Mouse (Mus musculus) embryonic facial prominence, embryonic 12.5 days (tissue): Measurements from ENCODE around the gene Sh3bgrl2. TPM values are rescaled to one million over a fixed set of nuclear protein-coding genes. Genes with fewer than 3 reads are reported as not detected.
"Not testable (repeated sequence)": the region's sequence is repeated elsewhere in the genome, so short reads cannot be mapped to it uniquely, and the experiment has no call there.

Source experiments
- ATAC-seq: fragments of 200-750 bp; cut with Nextera tagmentation; 2 replicates; pipeline ENCODE4 v1.8.0; 2017; ENCODE audit not compliant: insufficient number of reproducible peaks, insufficient read depth, low FRiP score, low TSS enrichment
- H3K27ac ChIP-seq: fragments of 300-500 bp; sonication (generic); 2 replicates; pipeline ENCODE4 v1.5.1; 2016; ENCODE audit warnings: mild to moderate bottlenecking
- H3K27me3 ChIP-seq: fragments of 300-500 bp; sonication (generic); 2 replicates; pipeline ENCODE4 v1.6.1; 2016; ENCODE audit warnings: mild to moderate bottlenecking, moderate library complexity
- H3K36me3 ChIP-seq: fragments of 300-500 bp; sonication (generic); 2 replicates; pipeline ENCODE4 v1.6.1; 2016; ENCODE audit warnings: mild to moderate bottlenecking
- H3K4me1 ChIP-seq: fragments of 300-500 bp; sonication (generic); 2 replicates; pipeline ENCODE4 v1.6.1; 2016
- H3K4me2 ChIP-seq: fragments of 300-500 bp; sonication (generic); replicated peaks from 2 replicates; pipeline ENCODE4 v1.6.1; 2016; ENCODE audit warnings: mild to moderate bottlenecking, moderate library complexity
- H3K4me3 ChIP-seq: fragments of 300-500 bp; sonication (generic); 2 replicates; pipeline ENCODE4 v1.5.1; 2016; ENCODE audit warnings: mild to moderate bottlenecking
- H3K9ac ChIP-seq: fragments of 300-500 bp; sonication (generic); 2 replicates; pipeline ENCODE4 v1.6.1; 2016; ENCODE audit warnings: mild to moderate bottlenecking, moderate library complexity
- H3K9me3 ChIP-seq: fragments of 300-500 bp; sonication (generic); 2 replicates; pipeline ENCODE4 v1.6.1; 2016; ENCODE audit warnings: mild to moderate bottlenecking, moderate library complexity
- WGBS: fragments of 180-500 bp; shearing (Covaris S2); methylation state at CpG from one replicate; pipeline ENCODE4 v1.1.7; 2016; 5-methylcytosine and 5-hydroxymethylcytosine counted together
- polyA plus RNA-seq: library from polyadenylated mRNA; unstranded; fragments of >200 nt; fragmentation: Nextera tagmentation; extraction: Ambion mirVana; gene quantifications from 2 replicates; pipeline ENCODE4 v1.2.1, GENCODE M21; 2016

The Sh3bgrl2 gene
- polyA plus RNA-seq = 12.0 and 12.3 TPM in 2 replicates

DNA sequence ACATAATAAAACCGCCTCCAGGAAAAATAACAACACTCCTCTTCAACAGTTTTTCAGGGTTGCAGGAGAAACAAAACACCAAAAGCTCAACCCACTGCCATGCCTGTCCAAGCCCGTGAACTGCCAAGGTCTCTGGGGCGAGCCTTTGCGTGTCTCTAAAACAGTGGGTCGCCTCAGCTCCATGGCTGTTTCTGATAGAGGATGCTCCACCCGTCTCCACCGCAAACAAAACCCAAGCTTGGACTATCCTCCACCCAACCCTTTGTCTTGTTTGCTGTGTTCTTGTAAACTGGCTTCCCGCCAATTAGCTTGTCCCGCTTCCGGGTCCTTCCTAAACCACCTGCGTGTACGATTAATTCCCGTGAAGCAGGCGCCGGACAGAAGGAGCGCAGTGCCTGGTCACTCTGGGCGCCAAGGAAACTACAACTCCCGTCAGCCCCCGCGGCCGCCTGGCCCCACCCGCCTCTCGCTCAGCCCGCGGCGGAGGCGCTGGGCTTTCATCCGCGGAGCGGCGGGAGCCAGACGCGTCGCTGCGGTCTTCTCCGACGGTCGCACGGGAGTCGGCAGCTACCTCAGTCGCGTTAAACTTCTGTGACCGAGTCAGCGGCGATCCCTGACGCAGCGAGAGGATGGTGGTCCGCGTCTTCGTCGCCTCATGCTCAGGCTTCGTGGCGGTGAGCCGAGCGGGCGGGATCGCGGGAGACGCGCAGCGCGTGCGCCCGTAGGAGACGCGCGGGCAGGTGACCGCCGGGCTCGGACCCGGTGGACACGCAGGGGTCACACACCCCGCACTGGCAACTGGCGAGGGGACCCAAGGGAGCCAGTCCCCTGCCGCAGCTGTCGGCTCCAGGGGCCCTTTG, at the start of gene Sh3bgrl2:
TSS of gene Sh3bgrl2 (plus strand) at position 498 of the 860 bp plus-strand sequence.
- Histone ChIP-seq H3K27me3 (no peaks in the 10 kb centered on the region), H3K36me3 (no peaks in the 10 kb centered on the region), H3K4me1 (0 out of 2 replicates have a peak, but pooled peaks cover 5% of the 10 kb centered on the region), H3K9ac (peak within 1 kb of the TSS; percentile 42; the same call in 1 of the 2 replicates), H3K9me3 (no peaks in the 10 kb centered on the region), H3K27ac (no peak within 1 kb of the TSS), H3K4me2 (peak within 1 kb of the TSS; percentile 65), H3K4me3 (peak within 1 kb of the TSS; percentile 59)
- ATAC-seq = peak; percentile 79
- WGBS = 2% methylated on average over 76 of the region's 76 CpGs

DNA sequence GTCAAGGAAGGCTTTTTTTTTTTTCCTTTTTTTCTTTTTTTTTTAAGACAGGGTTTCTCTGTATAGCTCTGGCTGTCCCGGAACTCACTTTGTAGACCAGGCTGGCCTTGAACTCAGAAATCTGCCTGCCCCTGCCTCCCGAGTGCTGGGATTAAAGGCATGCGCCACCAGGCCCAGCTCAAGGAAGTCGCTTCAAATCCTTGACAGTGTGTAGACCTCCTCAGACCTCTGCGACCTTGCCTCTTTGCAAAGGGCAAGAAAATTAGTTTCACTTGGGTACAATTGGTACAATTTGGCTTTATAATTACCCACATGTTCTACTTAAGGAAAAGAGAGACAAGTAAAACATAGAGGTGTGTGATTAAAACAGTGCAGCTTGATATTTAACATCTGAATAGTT, 29.0 kb upstream of the Sh3bgrl2 start:
- not testable (repeated sequence) for H3K4me3 ChIP-seq, H3K27ac ChIP-seq, H3K9me3 ChIP-seq, H3K36me3 ChIP-seq, H3K4me1 ChIP-seq, H3K27me3 ChIP-seq, ATAC-seq, H3K9ac ChIP-seq, H3K4me2 ChIP-seq
- 51% methylated on average over 5 of the region's 5 CpGs for WGBS

DNA sequence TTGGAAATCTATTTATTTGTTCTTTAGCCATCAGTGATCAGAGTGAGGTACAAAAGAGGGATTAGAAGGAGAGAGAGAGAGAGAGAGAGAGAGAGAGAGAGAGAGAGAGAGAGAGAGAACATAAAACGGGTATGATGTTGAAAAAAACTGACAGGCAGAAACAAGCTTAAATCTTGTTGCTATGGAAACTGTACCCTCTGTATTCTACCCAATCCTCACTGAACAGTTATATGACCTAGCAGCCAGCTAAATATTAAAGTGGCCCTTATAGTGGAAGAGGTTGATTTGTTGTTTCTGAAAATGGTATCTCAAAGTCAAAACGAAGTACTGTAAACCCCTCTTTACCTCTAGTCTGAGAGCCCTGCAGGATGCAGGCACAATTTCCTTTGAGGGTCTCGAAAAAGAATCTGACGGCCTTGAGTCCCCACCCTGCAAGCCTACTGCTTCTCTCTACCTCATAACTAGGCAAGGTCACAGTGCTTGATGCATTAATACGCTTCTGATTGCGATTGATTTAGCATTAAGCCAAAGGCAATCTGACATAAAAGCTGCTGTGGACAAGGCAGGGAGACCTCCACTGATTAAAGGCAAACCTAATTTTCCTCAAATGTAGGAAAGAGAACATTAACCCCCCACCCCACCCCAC, 28.5 kb upstream of the Sh3bgrl2 start:
- no peaks in the 10 kb centered on the region for H3K36me3 ChIP-seq
- no peak overlapping the region for H3K9ac ChIP-seq
- H3K27me3 ChIP-seq = no peaks in the 10 kb centered on the region
- H3K4me2 ChIP-seq = no peak overlapping the region
- no peak overlapping the region for H3K4me3 ChIP-seq
- H3K9me3 ChIP-seq = no peaks in the 10 kb centered on the region
- no peak for ATAC-seq
- H3K4me1 ChIP-seq = 0 out of 2 replicates have a peak, but pooled peaks cover 2% of the 10 kb centered on the region
- no peak overlapping the region for H3K27ac ChIP-seq
- 49% methylated on average over 6 of the region's 6 CpGs for WGBS

GRCm38 (mm10) chr9:83527341-83528060, 20.6 kb upstream of the Sh3bgrl2 start:
- Histone ChIP-seq H3K4me2 (no peak overlapping the region), H3K9me3 (no peaks in the 10 kb centered on the region), H3K36me3 (no peaks in the 10 kb centered on the region), H3K9ac (no peak overlapping the region), H3K4me1 (no peaks in the 10 kb centered on the region), H3K27me3 (no peaks in the 10 kb centered on the region), H3K27ac (no peak overlapping the region), H3K4me3 (no peak overlapping the region)
- 84% methylated on average over 7 of the region's 7 CpGs for WGBS
- ATAC-seq = no peak

DNA sequence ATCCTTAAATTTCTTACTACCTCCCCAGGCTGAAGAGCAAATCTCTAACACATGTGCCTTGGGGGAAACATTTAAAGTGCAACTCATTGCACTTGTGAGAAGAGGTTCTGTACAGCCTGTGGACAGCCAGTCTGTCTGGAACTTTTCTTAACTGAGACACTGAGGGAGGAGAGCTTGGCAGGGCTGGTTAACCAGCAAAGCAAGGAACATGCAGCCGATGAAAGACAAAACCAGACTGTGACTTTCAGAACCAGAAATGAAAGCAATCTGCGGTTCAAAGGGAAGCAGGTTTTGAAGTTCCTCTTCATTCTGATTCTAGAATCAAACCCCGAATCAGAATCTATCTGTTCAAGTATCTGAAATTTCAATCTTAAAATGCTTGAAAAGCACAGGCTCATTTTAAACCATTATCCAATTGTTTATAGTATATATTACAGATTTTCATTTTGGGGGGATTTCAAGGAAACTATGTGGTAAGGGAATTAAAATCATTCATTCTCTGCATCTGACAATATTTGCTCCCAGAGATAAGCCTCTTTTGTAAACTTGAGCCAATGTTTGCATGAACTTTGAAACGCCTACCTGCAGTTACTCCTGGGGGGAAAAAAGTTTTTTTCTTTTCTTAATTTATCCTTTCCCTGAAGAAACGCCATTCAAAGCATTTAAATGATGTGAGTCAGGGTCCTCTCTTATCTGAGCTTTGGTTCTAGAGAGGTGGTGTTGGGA, 14.9 kb upstream of the Sh3bgrl2 start:
- no peaks in the 10 kb centered on the region for H3K27me3 ChIP-seq
- no peaks in the 10 kb centered on the region for H3K36me3 ChIP-seq
- H3K9me3 ChIP-seq = no peaks in the 10 kb centered on the region
- no peak for ATAC-seq
- H3K27ac ChIP-seq = no peak overlapping the region
- no peak overlapping the region for H3K4me3 ChIP-seq
- H3K4me2 ChIP-seq = no peak overlapping the region
- no peak overlapping the region for H3K9ac ChIP-seq
- 65% methylated on average over 5 of the region's 5 CpGs for WGBS
- H3K4me1 ChIP-seq = peaks cover 3% of the 10 kb centered on the region; the same call in 1 of the 2 replicates

DNA sequence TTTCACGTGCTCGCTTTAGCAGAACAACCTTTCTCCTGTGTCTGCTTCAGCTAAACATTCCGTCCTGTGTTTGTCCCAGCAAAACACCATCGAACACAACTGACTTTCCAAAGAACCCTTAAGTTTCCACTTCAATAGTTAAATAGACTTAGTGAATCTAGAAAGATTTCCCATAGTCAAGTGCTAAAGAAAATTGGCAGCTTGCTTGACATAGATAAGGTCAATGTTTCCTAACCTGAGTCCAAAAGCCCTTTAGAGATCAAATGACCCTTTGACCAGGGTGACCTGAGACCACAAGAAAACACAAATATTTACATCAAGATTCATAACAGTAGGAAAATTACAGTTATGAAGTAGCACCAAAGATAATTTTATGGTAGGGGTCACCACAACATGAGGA, 11.2 kb upstream of the Sh3bgrl2 start:
- 88% methylated on average over 4 of the region's 4 CpGs for WGBS
- H3K9me3 ChIP-seq = no peaks in the 10 kb centered on the region
- no peaks in the 10 kb centered on the region for H3K27me3 ChIP-seq
- H3K9ac ChIP-seq = no peak overlapping the region
- no peak overlapping the region for H3K4me2 ChIP-seq
- no peak overlapping the region for H3K27ac ChIP-seq
- peaks cover 7% of the 10 kb centered on the region for H3K4me1 ChIP-seq
- no peak for ATAC-seq
- no peaks in the 10 kb centered on the region for H3K36me3 ChIP-seq
- no peak overlapping the region for H3K4me3 ChIP-seq

- ATAC-seq = no peak
- Histone ChIP-seq H3K27ac (no peak overlapping the region), H3K27me3 (no peaks in the 10 kb centered on the region), H3K9me3 (no peaks in the 10 kb centered on the region), H3K9ac (no peak overlapping the region), H3K4me2 (no peak overlapping the region), H3K4me1 (peaks cover 7% of the 10 kb centered on the region), H3K36me3 (no peaks in the 10 kb centered on the region), H3K4me3 (no peak overlapping the region)
- WGBS = 59% methylated on average over 2 of the region's 2 CpGs
Measured at GRCm38 (mm10) chr9:83537510-83537909, 10.6 kb upstream of the Sh3bgrl2 start.

DNA sequence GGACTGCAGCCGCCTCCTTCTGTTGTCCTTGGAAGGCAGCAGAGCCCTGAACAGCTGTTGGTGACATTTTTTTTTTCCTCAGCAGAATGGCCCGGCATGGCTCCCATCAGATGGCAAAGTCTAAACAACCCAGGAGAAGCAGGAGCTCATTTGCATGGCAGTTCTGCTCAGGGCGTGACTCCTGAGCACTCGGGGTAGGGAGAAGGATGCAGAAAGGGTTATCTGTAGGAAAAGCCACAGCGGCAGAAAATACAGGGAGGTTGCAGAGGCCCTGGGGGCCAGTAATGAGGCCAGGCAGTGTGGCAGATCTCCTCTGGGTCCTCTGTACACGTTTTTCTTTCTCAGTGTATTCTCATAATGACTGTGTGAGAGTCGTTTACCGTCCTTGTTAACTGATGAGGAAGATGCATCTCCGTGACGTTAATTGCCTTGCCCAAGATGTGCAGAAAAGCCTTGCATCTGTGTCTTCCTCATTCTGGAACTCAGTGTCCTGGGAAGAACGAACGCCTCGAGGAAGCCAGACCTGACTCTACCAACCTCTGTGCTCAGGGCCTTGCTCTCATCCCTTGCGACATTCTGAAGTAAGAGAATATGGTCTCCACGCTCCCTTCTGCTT, 10.1 kb upstream of the Sh3bgrl2 start:
- Histone ChIP-seq H3K4me2 (no peak overlapping the region), H3K9me3 (no peaks in the 10 kb centered on the region), H3K36me3 (no peaks in the 10 kb centered on the region), H3K27ac (no peak overlapping the region), H3K4me3 (no peak overlapping the region), H3K9ac (no peak overlapping the region), H3K4me1 (peaks cover 7% of the 10 kb centered on the region), H3K27me3 (no peaks in the 10 kb centered on the region)
- 52% methylated on average over 15 of the region's 15 CpGs for WGBS
- no peak for ATAC-seq

- 64% methylated on average over 14 of the region's 14 CpGs for WGBS
- ATAC-seq = no peak
- Histone ChIP-seq H3K9ac (no peak overlapping the region), H3K9me3 (no peaks in the 10 kb centered on the region), H3K4me2 (no peak overlapping the region), H3K4me1 (peaks cover 7% of the 10 kb centered on the region), H3K27ac (no peak overlapping the region), H3K4me3 (no peak overlapping the region), H3K36me3 (no peaks in the 10 kb centered on the region), H3K27me3 (no peaks in the 10 kb centered on the region)
Measured at GRCm38 (mm10) chr9:83539809-83540491, 8.2 kb upstream of the Sh3bgrl2 start.

DNA sequence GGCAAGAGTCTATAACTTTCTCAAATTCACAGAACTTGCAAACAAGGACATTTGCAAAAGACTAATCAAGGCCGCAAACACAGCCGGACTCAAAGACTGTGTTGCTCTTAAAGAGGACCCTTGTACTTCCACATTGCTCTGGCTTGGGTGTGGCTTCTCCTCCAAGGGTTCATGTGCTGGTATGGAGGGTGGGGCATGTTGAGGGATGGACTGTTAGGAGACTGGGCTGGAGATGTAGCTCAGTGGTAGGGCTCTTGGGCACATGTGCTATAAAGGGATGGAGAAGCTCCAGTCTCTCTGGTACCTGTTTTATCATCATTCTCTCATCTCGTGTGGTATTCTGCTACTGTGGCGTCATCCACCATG, 7.7 kb upstream of the Sh3bgrl2 start:
- H3K9me3 ChIP-seq = no peaks in the 10 kb centered on the region
- peaks cover 7% of the 10 kb centered on the region for H3K4me1 ChIP-seq
- no peak for ATAC-seq
- H3K27ac ChIP-seq = no peak overlapping the region
- WGBS = 87% methylated on average over 4 of the region's 4 CpGs
- H3K4me2 ChIP-seq = no peak overlapping the region
- no peaks in the 10 kb centered on the region for H3K36me3 ChIP-seq
- H3K4me3 ChIP-seq = no peak overlapping the region
- no peak overlapping the region for H3K9ac ChIP-seq
- no peaks in the 10 kb centered on the region for H3K27me3 ChIP-seq
